Mouse (Mus musculus): ENCODE measurements around the gene Vmn2r49. TPM values are rescaled to one million over a fixed set of nuclear protein-coding genes. Genes with fewer than 3 reads are reported as not detected.

The Vmn2r49 gene
- polyA plus RNA-seq (2015; fragmentation: Illumina TruSeq; extraction: RNeasy Lipid Tissue Mini Kit (QIAGEN cat#74804); ENCODE audit: insufficient read depth, low replicate concordance), result not detected

DNA sequence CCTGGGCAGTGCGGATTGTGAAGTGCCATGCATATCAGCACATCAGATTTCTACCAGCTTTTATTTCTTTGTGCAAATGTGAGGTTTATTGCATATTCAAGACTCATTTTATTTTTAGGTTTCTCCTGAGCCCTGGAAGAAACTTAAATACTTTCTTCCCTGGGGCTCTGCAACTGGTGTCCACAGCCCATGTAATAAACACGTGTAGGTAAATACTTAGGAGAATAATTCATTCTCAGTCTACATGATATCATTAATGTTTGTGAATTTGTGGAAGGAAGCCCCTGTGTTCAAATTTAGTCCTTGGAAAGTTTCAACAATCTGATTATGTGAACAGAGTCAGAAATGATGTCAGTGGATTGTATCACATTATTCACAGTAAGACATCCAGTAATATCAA is at the start of gene Vmn2r49:
TSS of gene Vmn2r49 (minus strand) at position 101 of the 400 bp plus-strand sequence.

DNA sequence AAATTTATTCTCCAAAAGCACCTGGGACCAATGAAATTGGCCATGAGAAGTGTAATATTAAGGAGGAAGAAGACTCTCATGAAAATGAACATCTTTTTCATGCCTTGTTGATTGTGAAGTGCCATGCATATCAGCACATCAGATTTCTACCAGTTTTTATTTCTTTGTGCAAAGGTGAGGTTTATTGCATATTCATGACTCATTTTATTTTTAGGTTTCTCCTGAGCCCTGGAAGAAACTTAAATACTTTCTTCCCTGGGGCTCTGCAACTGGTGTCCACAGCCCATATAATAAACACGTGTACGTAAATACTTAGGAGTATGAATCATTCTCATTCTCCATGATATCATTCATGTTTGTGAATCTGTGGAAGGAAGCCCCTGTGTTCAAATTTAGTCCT is 38.6 kb downstream of the Vmn2r49 start, which contains the start of gene Vmn2r48:
TSS of gene Vmn2r48 (minus strand) at position 101 of the 400 bp plus-strand sequence.

Other genes with a start within 250 kb of the Vmn2r49 start
- not detected for gene Vmn2r46, start 221.7 kb downstream of the Vmn2r49 start, polyA plus RNA-seq (2015; fragmentation: Illumina TruSeq; extraction: RNeasy Lipid Tissue Mini Kit (QIAGEN cat#74804); ENCODE audit: insufficient read depth, low replicate concordance)
- not detected for gene Vmn2r47, start 150.9 kb downstream of the Vmn2r49 start, polyA plus RNA-seq (2015; fragmentation: Illumina TruSeq; extraction: RNeasy Lipid Tissue Mini Kit (QIAGEN cat#74804); ENCODE audit: insufficient read depth, low replicate concordance)
- not detected for gene Vmn2r48, start 38.7 kb downstream of the Vmn2r49 start, polyA plus RNA-seq (2015; fragmentation: Illumina TruSeq; extraction: RNeasy Lipid Tissue Mini Kit (QIAGEN cat#74804); ENCODE audit: insufficient read depth, low replicate concordance)
- not detected for gene Vmn2r50, start 61.0 kb upstream of the Vmn2r49 start, polyA plus RNA-seq (2015; fragmentation: Illumina TruSeq; extraction: RNeasy Lipid Tissue Mini Kit (QIAGEN cat#74804); ENCODE audit: insufficient read depth, low replicate concordance)
- not detected for gene Vmn2r51, start 113.5 kb upstream of the Vmn2r49 start, polyA plus RNA-seq (2015; fragmentation: Illumina TruSeq; extraction: RNeasy Lipid Tissue Mini Kit (QIAGEN cat#74804); ENCODE audit: insufficient read depth, low replicate concordance)
- not detected for gene Vmn2r52, start 184.3 kb upstream of the Vmn2r49 start, polyA plus RNA-seq (2015; fragmentation: Illumina TruSeq; extraction: RNeasy Lipid Tissue Mini Kit (QIAGEN cat#74804); ENCODE audit: insufficient read depth, low replicate concordance)

All from spleen, adult 10 weeks (tissue).